Mouse (Mus musculus) MEL (cell line): ENCODE results near the gene Akap13. TPM values are rescaled to one million over a fixed set of nuclear protein-coding genes. Genes with fewer than 3 reads are reported as not detected.

Experiments used
- DNase-seq: peaks from one replicate; pipeline ENCODE4 v3.0.0; 2011; ENCODE audit warnings: low read depth, low spot score
- H3K27ac ChIP-seq: 2 replicates; pipeline ENCODE4 v1.5.1; 2012; ENCODE audit warnings: low read depth, mild to moderate bottlenecking, control low read depth, low read length, moderate library complexity; ENCODE audit not compliant: control insufficient read depth
- H3K27me3 ChIP-seq, 2 experiments: fragments of 150-350 bp in 1 of 2; sonication (generic) in 1 of 2; 2 replicates each; pipeline ENCODE4 v1.6.1; 2012; ENCODE audit warnings: low read length in 2 of 2, mild to moderate bottlenecking in 2 of 2, improper control_type of control experiment in 1 of 2, moderate library complexity in 1 of 2; ENCODE audit not compliant: insufficient read depth in 2 of 2, control insufficient read depth in 1 of 2
- H3K36me3 ChIP-seq, 2 experiments: 2 replicates each; pipeline ENCODE4 v1.6.1; 2012 to 2014; ENCODE audit warnings: low read length in 2 of 2, improper control_type of control experiment in 1 of 2, inconsistent platforms in 1 of 2, mild to moderate bottlenecking in 1 of 2; ENCODE audit not compliant: insufficient read depth in 2 of 2, control insufficient read depth in 1 of 2
- H3K4me1 ChIP-seq, 2 experiments: fragments of 150-350 bp in 1 of 2; sonication (generic) in 1 of 2; 2 replicates each; pipeline ENCODE4 v1.6.1; 2012; ENCODE audit warnings: low read length in 2 of 2, improper control_type of control experiment in 1 of 2, mild to moderate bottlenecking in 1 of 2; ENCODE audit not compliant: insufficient read depth in 2 of 2, control insufficient read depth in 1 of 2
- H3K4me3 ChIP-seq, 2 experiments: fragments of 150-350 bp in 1 of 2; sonication (generic) in 1 of 2; 2 replicates each; pipeline ENCODE4 v1.5.1; 2012; ENCODE audit warnings: low read depth in 2 of 2, low read length in 2 of 2, mild to moderate bottlenecking in 2 of 2, moderate library complexity in 2 of 2, control low read depth in 1 of 2, improper control_type of control experiment in 1 of 2; ENCODE audit not compliant: control insufficient read depth in 1 of 2, insufficient read depth in 1 of 2
- H3K79me2 ChIP-seq: 2 replicates; pipeline ENCODE4 v1.6.1; 2012; ENCODE audit warnings: mild to moderate bottlenecking, low read length, moderate library complexity; ENCODE audit not compliant: control insufficient read depth, poor library complexity, insufficient read depth
- H3K9ac ChIP-seq: 2 replicates; pipeline ENCODE4 v1.6.1; 2012; ENCODE audit warnings: low read depth, mild to moderate bottlenecking, control low read depth, low read length, moderate library complexity; ENCODE audit not compliant: control insufficient read depth, poor library complexity, severe bottlenecking
- H3K9me3 ChIP-seq: fragments of 150-350 bp; sonication (generic); replicated peaks from 2 replicates; pipeline ENCODE4 v1.6.1; 2012; ENCODE audit warnings: mild to moderate bottlenecking, low read length, improper control_type of control experiment, moderate library complexity; ENCODE audit not compliant: insufficient read depth
- CHD2 ChIP-seq: IDR thresholded peaks from 2 replicates; pipeline ENCODE4 v1.6.1; 2011; ENCODE audit warnings: low read length, improper control_type of control experiment
- EP300 ChIP-seq, 2 experiments: IDR thresholded peaks; 2 replicates each; pipeline ENCODE4 v1.6.1; 2011; ENCODE audit warnings: improper control_type of control experiment in 2 of 2, low read length in 2 of 2, low read depth in 1 of 2, mild to moderate bottlenecking in 1 of 2
- GABPA ChIP-seq: IDR thresholded peaks from 2 replicates; pipeline ENCODE4 v1.6.1; 2012; ENCODE audit warnings: low read depth, mild to moderate bottlenecking, inconsistent platforms, low read length, improper control_type of control experiment, moderate library complexity
- HCFC1 ChIP-seq: IDR thresholded peaks from 2 replicates; pipeline ENCODE4 v1.6.1; 2012; ENCODE audit warnings: low read depth, mild to moderate bottlenecking, inconsistent platforms, low read length, improper control_type of control experiment, moderate library complexity
- KAT2A ChIP-seq: conservative IDR thresholded peaks from 2 replicates; pipeline ENCODE4 v1.6.1; 2012; ENCODE audit warnings: low read depth, low read length, improper control_type of control experiment, inconsistent platforms
- MAX ChIP-seq: IDR thresholded peaks from 2 replicates; pipeline ENCODE4 v1.6.1; 2011; ENCODE audit warnings: low read length, improper control_type of control experiment
- MYB ChIP-seq: IDR thresholded peaks from 2 replicates; pipeline ENCODE4 v1.6.1; 2011; ENCODE audit warnings: mild to moderate bottlenecking, low read depth, low read length, improper control_type of control experiment
- NELFE ChIP-seq: IDR thresholded peaks from 2 replicates; pipeline ENCODE4 v1.6.1; 2011; ENCODE audit warnings: low read depth, low read length, improper control_type of control experiment
- POLR2A ChIP-seq, 2 experiments: IDR thresholded peaks; 2 replicates each; pipeline ENCODE4 v1.6.1; 2011 to 2012; ENCODE audit warnings: low read length in 2 of 2, mild to moderate bottlenecking in 2 of 2, control low read depth in 1 of 2, improper control_type of control experiment in 1 of 2, low read depth in 1 of 2, moderate library complexity in 1 of 2; ENCODE audit not compliant: control insufficient read depth in 1 of 2, insufficient read depth in 1 of 2, poor library complexity in 1 of 2
- RAD21 ChIP-seq: IDR thresholded peaks from 2 replicates; pipeline ENCODE4 v1.6.1; 2011; ENCODE audit warnings: mild to moderate bottlenecking, low read depth, low read length, improper control_type of control experiment
- SMC3 ChIP-seq: IDR thresholded peaks from 2 replicates; pipeline ENCODE4 v1.6.1; 2011; ENCODE audit warnings: low read depth, low read length, improper control_type of control experiment
- TAL1 ChIP-seq: IDR thresholded peaks from 2 replicates; pipeline ENCODE4 v1.6.1; 2012; ENCODE audit warnings: mild to moderate bottlenecking, inconsistent platforms, low read length, moderate library complexity, mixed read lengths
- USF2 ChIP-seq, 2 experiments: IDR thresholded peaks; 2 replicates each; pipeline ENCODE4 v1.6.1; 2011 to 2012; ENCODE audit warnings: improper control_type of control experiment in 2 of 2, low read length in 2 of 2, borderline replicate concordance in 1 of 2, inconsistent platforms in 1 of 2, low read depth in 1 of 2, mild to moderate bottlenecking in 1 of 2; ENCODE audit not compliant: insufficient read depth in 1 of 2
- ZKSCAN1 ChIP-seq: IDR thresholded peaks from 2 replicates; pipeline ENCODE4 v1.6.1; 2012; ENCODE audit warnings: low read depth, mild to moderate bottlenecking, inconsistent platforms, low read length, improper control_type of control experiment, moderate library complexity
- ZMIZ1 ChIP-seq: IDR thresholded peaks from 2 replicates; pipeline ENCODE4 v1.6.1; 2012; ENCODE audit warnings: low read depth, mild to moderate bottlenecking, inconsistent platforms, low read length, improper control_type of control experiment, moderate library complexity
- ZNF384 ChIP-seq: IDR thresholded peaks from 2 replicates; pipeline ENCODE4 v1.6.1; 2012; ENCODE audit warnings: low read depth, mild to moderate bottlenecking, inconsistent platforms, low read length, improper control_type of control experiment
- polyA plus RNA-seq, 2 experiments: library from polyadenylated mRNA; stranded (reverse) in 1 of 2; unstranded in 1 of 2; fragments of >175 nt in 1 of 2; fragments of >200 nt in 1 of 2; gene quantifications; 2 replicates each; pipeline versions ENCODE4 v1.2.1 to v1.2.4; 2012; ENCODE audit warnings: low replicate concordance in 2 of 2, low read depth in 1 of 2; ENCODE audit not compliant: insufficient read length in 2 of 2, insufficient read depth in 1 of 2, missing spikeins in 1 of 2
- total RNA-seq: library from RNA; depleted of rRNA; stranded (reverse); fragments of 300-350 nt; gene quantifications from 2 replicates; pipeline ENCODE4 v1.2.3, GENCODE M21; 2012

Akap13 gene
- total and polyA plus RNA-seq, 3 experiments, result 4.1 to 4.5 TPM; not detected in 1

DNA sequence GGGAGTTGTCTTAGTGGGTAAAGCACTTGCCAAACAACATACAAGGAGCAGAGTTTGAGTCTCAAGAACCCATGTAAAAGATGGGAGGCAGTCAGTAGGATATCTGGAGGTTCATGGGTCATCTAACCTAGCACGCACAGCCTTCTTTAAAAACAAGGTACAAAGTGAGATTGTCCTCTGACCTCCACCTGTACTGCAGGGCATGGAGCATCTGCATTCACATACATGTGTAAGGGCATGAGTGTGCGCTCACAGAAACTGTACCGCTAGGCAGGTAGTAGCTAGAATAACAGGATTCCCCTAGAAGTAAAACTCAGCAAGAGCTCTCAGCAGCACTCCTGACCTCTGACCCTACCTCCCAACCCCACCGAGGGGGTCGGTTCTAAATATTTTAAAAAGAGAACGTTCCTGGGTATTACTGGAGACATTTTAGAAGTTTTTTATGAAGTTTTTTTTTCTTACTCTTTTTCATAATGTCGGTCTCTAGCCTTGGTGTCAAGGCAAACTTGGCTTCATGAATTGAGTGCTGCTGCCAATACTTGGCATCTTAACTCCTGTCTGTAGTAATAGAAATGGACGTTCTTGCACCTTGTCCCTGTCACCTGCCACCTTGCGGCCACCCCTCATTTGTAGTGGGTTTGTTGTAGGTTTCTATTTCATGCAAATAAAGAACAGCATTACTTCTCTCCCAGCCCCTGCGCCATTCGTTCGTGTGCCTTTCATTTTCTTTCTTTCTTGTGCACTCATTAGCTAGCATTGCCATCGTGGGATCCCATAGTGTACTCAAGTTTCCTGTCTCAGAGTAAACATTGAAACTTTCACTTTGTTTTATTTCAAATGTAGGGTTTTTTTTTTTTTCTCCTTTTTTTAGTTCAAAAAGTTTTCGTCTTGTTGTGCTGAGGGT lies 61.6 kb downstream of the Akap13 start:
- Histone ChIP-seq H3K4me3 (no peak overlapping the region), H3K27me3 (no peaks in the 10 kb centered on the region), H3K79me2 (no peaks in the 10 kb centered on the region), H3K4me1 (no peaks in the 10 kb centered on the region), H3K9ac (no peak overlapping the region), H3K36me3 (no peaks in the 10 kb centered on the region), H3K9me3 (no peaks in the 10 kb centered on the region), H3K27ac (no peak overlapping the region)
- TF ChIP-seq NELFE (no peak), TAL1 (no peak)
- no peak for DNase-seq

DNA sequence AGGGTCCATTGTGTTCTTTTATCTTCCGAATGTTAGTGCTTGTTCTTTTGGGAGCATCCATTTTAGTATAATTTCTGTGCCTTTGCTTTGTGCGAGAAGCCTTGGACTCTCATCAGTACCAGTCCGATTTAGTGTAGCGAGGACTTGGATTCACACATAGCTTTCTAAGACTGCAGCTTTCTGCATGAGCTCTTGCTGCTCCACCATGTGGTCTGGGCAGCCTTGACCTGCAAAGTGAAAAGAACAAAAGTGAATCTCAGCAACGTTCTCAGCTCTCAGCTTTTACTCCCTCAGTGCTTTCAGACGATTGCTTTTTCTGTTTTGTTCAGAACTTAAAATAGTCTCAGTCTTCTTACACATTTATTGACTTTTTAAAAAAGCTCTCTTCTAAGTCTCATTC lies 65.2 kb downstream of the Akap13 start:
- Histone ChIP-seq H3K79me2 (no peaks in the 10 kb centered on the region), H3K27me3 (no peaks in the 10 kb centered on the region), H3K9ac (no peak overlapping the region), H3K36me3 (peaks cover 0 to 7% of the 10 kb centered on the region in 2 experiments; a peak in 2 of 4 replicates), H3K27ac (no peak overlapping the region), H3K4me3 (no peak overlapping the region), H3K4me1 (peaks cover 2 to 5% of the 10 kb centered on the region in 2 experiments; a peak in 2 of 4 replicates), H3K9me3 (no peaks in the 10 kb centered on the region)
- DNase-seq, result no peak
- TF ChIP-seq ZKSCAN1 (no peak), TAL1 (no peak), KAT2A (no peak), NELFE (no peak), MYB (no peak), GABPA (no peak), USF2 (IDR thresholded peaks at IDR 0.05; ENCODE audit: borderline replicate concordance in 1 of 2, insufficient read depth in 1 of 2, low read depth in 1 of 2, low read length in 2 of 2) (no peak), ZMIZ1 (no peak), ZNF384 (no peak), POLR2A (IDR thresholded peaks at IDR 0.05; ENCODE audit: control insufficient read depth in 1 of 2, insufficient read depth in 1 of 2, low read depth in 1 of 2, low read length in 2 of 2, poor library complexity in 1 of 2) (no peak), MAX (no peak), EP300 (IDR thresholded peaks at IDR 0.05; ENCODE audit: low read depth in 1 of 2, low read length in 2 of 2) (no peak), CHD2 (no peak), RAD21 (no peak), HCFC1 (no peak), SMC3 (no peak)
